Mouse (Mus musculus) heart, embryonic 12.5 days (tissue): ENCODE measurements at regions not wholly inside any gene's neighbourhood (a gene's known extent, or its start where the extent isn't known, plus 50 kb on each side); places are given as distances from the start of the nearest gene placed in this dataset.
A peak's percentile ranks its signal among the peaks of the same experiment; 100 is the strongest.

ENCODE experiments used
- ATAC-seq: fragments of 200-750 bp; cut with Nextera tagmentation; 2 replicates; pipeline ENCODE4 v1.8.0; 2017; ENCODE audit warnings: moderate TSS enrichment, moderate library complexity; ENCODE audit not compliant: insufficient number of reproducible peaks, low FRiP score
- H3K27ac ChIP-seq: fragments of 300-500 bp; sonication (generic); 2 replicates; pipeline ENCODE4 v1.5.1; 2016; ENCODE audit warnings: mild to moderate bottlenecking, moderate library complexity; ENCODE audit not compliant: poor library complexity, severe bottlenecking
- H3K27me3 ChIP-seq: fragments of 300-500 bp; sonication (generic); replicated peaks from 2 replicates; pipeline ENCODE4 v1.6.1; 2016; ENCODE audit warnings: mild to moderate bottlenecking, moderate library complexity
- H3K36me3 ChIP-seq: fragments of 300-500 bp; sonication (generic); 2 replicates; pipeline ENCODE4 v1.6.1; 2016; ENCODE audit warnings: mild to moderate bottlenecking, moderate library complexity
- H3K4me1 ChIP-seq: fragments of 300-500 bp; sonication (generic); replicated peaks from 2 replicates; pipeline ENCODE4 v1.6.1; 2016; ENCODE audit warnings: mild to moderate bottlenecking
- H3K4me2 ChIP-seq: fragments of 300-500 bp; sonication (generic); 2 replicates; pipeline ENCODE4 v1.6.1; 2016; ENCODE audit warnings: mild to moderate bottlenecking, moderate library complexity
- H3K4me3 ChIP-seq: fragments of 300-500 bp; sonication (generic); 2 replicates; pipeline ENCODE4 v1.5.1; 2016; ENCODE audit warnings: mild to moderate bottlenecking
- H3K9ac ChIP-seq: fragments of 300-500 bp; sonication (generic); 2 replicates; pipeline ENCODE4 v1.6.1; 2016; ENCODE audit warnings: mild to moderate bottlenecking, moderate library complexity
- H3K9me3 ChIP-seq: fragments of 300-500 bp; sonication (generic); replicated peaks from 2 replicates; pipeline ENCODE4 v1.6.1; 2016; ENCODE audit warnings: mild to moderate bottlenecking, moderate library complexity
- WGBS: fragments of 180-500 bp; shearing (Covaris S2); methylation state at CpG from one replicate; pipeline ENCODE4 v1.1.7; 2016; 5-methylcytosine and 5-hydroxymethylcytosine counted together

DNA sequence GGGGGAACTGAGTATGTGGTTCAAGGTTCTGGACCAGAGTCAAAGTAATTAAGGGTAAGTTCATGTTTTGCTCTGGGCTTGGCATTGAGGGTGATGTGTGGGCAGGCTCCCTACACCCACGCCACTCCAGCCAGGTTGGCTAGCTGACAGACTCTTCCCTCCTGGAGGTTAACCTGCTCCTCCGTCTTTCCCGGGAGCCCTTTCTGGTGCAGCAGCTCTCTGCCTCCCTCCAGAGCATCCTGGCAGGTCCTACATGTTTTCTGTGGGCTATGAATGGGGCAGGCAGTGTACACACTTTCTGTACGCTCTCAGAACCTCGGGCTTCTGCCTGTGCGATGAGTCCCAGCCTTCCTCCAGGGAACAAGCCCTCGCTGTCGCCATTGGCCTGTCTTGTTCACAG is 82.8 kb upstream of the Ttc34 start:
- no peak for ATAC-seq
- Histone ChIP-seq H3K4me1 (no peaks in the 10 kb centered on the region), H3K36me3 (no peaks in the 10 kb centered on the region), H3K4me2 (no peak overlapping the region), H3K27me3 (0 out of 2 replicates have a peak, but pooled peaks cover 14% of the 10 kb centered on the region), H3K27ac (no peak overlapping the region), H3K4me3 (no peak overlapping the region), H3K9ac (no peak overlapping the region), H3K9me3 (no peaks in the 10 kb centered on the region)
- 71% methylated on average over 8 of the region's 8 CpGs for WGBS

DNA sequence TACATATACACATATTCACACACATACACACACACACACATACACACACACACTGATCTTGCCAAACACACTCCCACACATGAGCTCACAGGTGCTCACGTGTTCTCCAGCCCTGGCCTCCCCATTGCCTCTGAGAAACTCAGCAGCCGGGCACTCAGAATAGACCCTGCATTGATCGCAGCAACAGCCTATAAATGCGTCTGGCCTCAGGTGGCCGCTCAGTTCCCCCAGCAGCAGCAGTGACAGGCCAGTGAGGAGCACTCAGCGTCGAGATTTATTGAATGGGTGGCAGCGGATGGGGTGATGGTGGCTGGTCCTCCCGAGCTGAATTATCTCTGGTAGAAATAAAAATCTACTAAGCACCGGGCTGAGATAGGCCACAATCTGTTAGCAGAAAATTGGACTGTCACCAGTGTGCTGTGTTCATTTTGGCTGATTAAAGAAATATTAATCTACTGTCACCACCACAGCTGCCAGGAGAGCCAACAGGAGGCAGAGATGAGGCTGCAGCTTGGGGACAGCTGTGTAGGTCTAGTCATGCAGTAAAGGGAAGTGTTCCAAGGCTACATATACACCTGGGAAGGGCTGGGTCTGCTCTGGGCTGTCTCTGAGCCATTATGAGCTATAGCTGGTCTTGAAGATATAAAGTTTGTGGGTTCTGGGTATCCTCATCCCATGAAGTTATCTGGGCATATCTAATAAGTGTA is 80.4 kb upstream of the Ttc34 start:
- Histone ChIP-seq H3K27me3 (0 out of 2 replicates have a peak, but pooled peaks cover 3% of the 10 kb centered on the region), H3K4me2 (no peak overlapping the region), H3K4me1 (peaks cover 4% of the 10 kb centered on the region), H3K9ac (no peak overlapping the region), H3K4me3 (no peak overlapping the region), H3K9me3 (no peaks in the 10 kb centered on the region), H3K27ac (no peak overlapping the region), H3K36me3 (no peaks in the 10 kb centered on the region)
- ATAC-seq = no peak
- WGBS = 75% methylated on average over 10 of the region's 10 CpGs

DNA sequence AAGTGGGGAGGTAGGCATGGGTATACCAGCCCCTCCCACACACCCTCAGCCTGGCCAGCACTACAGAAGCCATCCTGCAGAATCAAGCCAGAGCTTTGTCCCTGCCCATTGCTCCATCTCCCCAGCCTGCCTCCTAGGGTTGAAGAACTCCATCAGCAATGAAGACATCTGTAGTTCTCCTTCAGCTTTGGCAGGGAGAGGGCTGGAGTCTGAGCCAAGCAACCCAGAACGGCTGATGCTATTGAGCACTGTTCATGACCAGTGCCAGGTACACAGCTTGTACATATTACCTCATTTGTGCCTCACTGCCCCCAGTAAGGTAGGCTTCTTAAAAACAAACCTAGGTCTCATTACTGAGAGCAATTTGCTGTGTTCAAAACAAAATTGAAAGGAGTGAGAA is 77.4 kb upstream of the Ttc34 start:
- H3K4me2 ChIP-seq = no peak overlapping the region
- no peak for ATAC-seq
- H3K27me3 ChIP-seq = no peaks in the 10 kb centered on the region

DNA sequence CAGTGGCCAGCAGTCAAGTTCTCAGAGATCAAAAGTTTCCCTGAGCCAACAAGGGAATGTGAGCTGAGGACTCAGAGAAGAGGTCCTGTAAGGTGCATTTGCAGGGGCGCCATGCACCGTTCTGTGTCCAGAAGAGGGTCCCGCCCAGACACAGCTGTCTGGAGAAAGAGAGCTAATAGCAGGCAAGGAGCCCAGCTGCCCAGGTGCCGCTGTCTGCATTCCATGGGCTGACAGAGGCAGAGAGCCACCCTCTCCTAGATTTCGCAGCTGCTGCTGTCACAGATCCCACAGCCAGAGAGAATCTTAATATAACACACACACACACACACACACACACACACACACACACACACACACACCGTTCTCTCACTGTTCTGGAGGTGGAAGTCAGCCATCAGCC is 73.0 kb upstream of the Ttc34 start:
- no peak for ATAC-seq
- Histone ChIP-seq H3K36me3 (no peaks in the 10 kb centered on the region), H3K27me3 (no peaks in the 10 kb centered on the region), H3K9ac (no peak overlapping the region), H3K9me3 (no peaks in the 10 kb centered on the region), H3K4me1 (peaks cover 4% of the 10 kb centered on the region), H3K4me3 (no peak overlapping the region), H3K4me2 (no peak overlapping the region), H3K27ac (no peak overlapping the region)
- 66% methylated on average over 6 of the region's 6 CpGs for WGBS

More for the DNA sequence above, 77.4 kb upstream of the Ttc34 start:
- no peak overlapping the region for H3K27ac ChIP-seq
- H3K9ac ChIP-seq = no peak overlapping the region
- no peaks in the 10 kb centered on the region for H3K36me3 ChIP-seq
- H3K4me1 ChIP-seq = peaks cover 4% of the 10 kb centered on the region
- no peaks in the 10 kb centered on the region for H3K9me3 ChIP-seq
- no peak overlapping the region for H3K4me3 ChIP-seq
- WGBS = 69% methylated on average over 1 of the region's 1 CpGs

DNA sequence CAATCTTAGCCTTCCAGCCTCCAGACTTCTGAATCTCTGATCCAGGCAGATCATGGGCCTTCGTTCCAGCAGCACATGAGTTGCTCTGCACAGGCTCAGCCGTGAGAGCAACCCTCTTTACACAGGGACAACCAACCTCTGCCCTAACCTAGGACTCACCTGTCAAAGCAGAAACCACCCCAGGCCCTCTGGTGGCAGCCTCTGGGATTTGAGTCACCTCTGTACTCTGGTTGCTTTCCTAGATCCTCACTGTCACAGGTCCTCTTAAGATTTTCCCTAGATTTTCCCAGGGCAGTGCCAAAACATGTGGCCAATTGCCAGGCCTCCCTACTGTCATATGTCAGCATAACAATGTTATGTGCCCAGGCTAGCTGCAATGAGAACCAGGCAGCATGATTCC is 71.1 kb upstream of the Ttc34 start:
- Histone ChIP-seq H3K4me3 (no peak overlapping the region), H3K27ac (no peak overlapping the region), H3K27me3 (no peaks in the 10 kb centered on the region; the same call in 1 of the 2 replicates), H3K4me1 (no peaks in the 10 kb centered on the region), H3K4me2 (no peak overlapping the region), H3K36me3 (no peaks in the 10 kb centered on the region), H3K9me3 (no peaks in the 10 kb centered on the region), H3K9ac (no peak overlapping the region)
- no peak for ATAC-seq
- WGBS = 47% methylated on average over 2 of the region's 2 CpGs

DNA sequence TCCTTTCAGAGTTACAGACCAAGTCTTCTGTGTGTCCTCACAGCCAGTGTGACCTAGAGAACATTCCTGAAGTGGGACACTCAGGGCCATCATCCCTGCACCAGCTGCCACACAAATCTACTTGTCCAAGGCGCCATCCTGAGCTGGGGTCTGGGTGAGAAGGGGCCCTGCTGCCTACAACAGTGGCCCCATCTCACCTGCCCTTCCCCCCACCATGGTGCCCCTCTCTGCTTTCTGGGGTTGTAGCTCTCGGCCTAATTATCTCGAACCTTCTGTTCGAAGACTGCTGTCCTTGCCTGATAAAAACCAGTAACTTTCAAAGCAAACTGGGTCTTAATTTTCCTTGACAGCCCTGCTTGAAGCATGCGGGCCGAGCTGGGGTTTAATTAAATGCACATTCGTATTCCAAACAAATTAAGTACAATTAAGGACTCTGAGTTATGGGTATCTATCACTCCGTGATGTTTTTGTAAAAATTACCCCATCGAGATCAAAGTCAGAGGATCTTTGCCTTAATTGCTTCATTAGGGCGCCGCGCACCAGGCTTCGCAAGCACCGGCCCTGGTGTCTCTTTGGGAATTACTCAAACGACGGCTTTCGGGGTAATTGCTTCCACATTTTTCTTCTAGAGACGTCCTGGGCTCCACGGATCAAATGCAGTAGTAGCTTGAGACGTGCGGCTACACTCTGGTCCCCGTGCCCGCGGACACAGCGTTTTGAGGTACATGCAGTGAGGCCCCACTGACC is 65.8 kb upstream of the Ttc34 start:
- Histone ChIP-seq H3K36me3 (no peaks in the 10 kb centered on the region), H3K9me3 (no peaks in the 10 kb centered on the region), H3K9ac (no peak overlapping the region), H3K4me1 (no peaks in the 10 kb centered on the region), H3K27me3 (peaks cover 9% of the 10 kb centered on the region), H3K27ac (no peak overlapping the region), H3K4me2 (no peak overlapping the region), H3K4me3 (no peak overlapping the region)
- 71% methylated on average over 25 of the region's 25 CpGs for WGBS
- ATAC-seq = no peak

DNA sequence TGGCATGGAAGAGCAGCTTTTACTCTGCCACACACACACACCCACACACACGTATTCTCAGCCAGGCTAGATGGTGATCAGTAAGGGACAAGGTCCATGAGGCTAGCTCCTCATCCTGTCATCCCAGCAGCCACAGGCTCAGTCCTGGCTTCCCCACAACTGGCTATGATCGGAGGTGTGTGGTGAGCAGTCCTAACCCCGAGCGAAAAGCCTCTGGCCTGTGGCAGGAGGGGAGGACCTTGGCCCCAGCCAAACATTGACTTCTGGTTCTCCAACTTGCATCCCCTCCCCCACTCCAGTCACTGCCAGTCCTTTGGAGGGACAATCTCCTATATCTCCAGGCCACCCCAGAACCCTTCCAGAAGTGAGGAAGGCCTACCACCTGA is 65.2 kb upstream of the Ttc34 start:
- Histone ChIP-seq H3K4me2 (no peak overlapping the region), H3K4me1 (no peaks in the 10 kb centered on the region), H3K4me3 (no peak overlapping the region), H3K27ac (no peak overlapping the region), H3K9me3 (no peaks in the 10 kb centered on the region), H3K27me3 (peaks cover 9% of the 10 kb centered on the region), H3K9ac (no peak overlapping the region), H3K36me3 (no peaks in the 10 kb centered on the region)
- 70% methylated on average over 4 of the region's 4 CpGs for WGBS
- ATAC-seq = 0 out of 2 replicates have a peak, but pooled peaks have one; percentile 22

DNA sequence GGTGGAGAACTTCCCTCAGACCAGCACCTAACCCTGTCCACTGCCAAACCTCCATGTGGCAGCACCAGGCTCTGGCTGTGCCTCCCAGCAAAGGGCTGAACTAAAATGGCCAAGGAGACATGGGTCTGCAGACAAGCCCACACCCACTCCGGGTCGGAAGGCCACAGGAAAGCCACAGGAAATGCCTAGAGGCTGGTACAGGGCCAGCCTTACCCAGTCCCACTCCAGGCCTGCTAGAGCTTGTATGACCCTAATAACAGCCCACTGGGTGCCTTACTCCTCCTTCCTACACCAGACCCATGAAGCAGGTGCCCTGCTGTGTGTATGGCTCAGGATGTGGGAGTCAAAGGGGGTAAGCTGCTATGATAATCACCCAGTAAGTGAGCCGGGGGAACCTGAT is 63.4 kb upstream of the Ttc34 start:
- no peak overlapping the region for H3K9ac ChIP-seq

DNA sequence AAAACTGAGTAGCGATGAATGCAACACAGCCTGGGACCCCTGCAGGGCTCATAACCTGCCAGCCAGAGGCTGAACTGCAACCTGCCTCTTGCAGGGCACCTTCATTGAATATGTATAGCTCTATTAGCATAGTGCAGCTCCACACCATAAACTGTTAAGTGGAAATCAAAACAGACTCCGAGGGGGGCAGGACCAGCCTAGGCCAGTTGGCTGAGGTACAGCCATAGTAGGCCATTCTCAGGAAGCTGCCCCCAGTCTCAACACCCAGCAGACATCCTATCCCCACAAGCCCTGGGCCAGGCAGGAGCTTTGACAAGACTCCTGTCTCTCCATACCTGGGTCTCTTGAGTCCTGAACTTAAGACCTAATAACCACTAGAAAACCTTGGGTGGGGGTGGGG is 62.9 kb upstream of the Ttc34 start:
- Histone ChIP-seq H3K4me3 (no peak overlapping the region), H3K9me3 (0 out of 2 replicates have a peak, but pooled peaks cover 3% of the 10 kb centered on the region), H3K4me2 (no peak overlapping the region), H3K4me1 (no peaks in the 10 kb centered on the region), H3K27ac (no peak overlapping the region), H3K36me3 (no peaks in the 10 kb centered on the region), H3K9ac (no peak overlapping the region), H3K27me3 (peaks cover 9% of the 10 kb centered on the region)
- ATAC-seq = no peak
- WGBS = 67% methylated on average over 2 of the region's 2 CpGs

More for the DNA sequence above, 63.4 kb upstream of the Ttc34 start:
- Histone ChIP-seq H3K4me2 (no peak overlapping the region), H3K36me3 (no peaks in the 10 kb centered on the region), H3K4me1 (no peaks in the 10 kb centered on the region), H3K27me3 (peaks cover 9% of the 10 kb centered on the region), H3K4me3 (no peak overlapping the region), H3K27ac (no peak overlapping the region), H3K9me3 (0 out of 2 replicates have a peak, but pooled peaks cover under 1% of the 10 kb centered on the region)
- ATAC-seq = no peak
- 55% methylated on average over 3 of the region's 3 CpGs for WGBS

DNA sequence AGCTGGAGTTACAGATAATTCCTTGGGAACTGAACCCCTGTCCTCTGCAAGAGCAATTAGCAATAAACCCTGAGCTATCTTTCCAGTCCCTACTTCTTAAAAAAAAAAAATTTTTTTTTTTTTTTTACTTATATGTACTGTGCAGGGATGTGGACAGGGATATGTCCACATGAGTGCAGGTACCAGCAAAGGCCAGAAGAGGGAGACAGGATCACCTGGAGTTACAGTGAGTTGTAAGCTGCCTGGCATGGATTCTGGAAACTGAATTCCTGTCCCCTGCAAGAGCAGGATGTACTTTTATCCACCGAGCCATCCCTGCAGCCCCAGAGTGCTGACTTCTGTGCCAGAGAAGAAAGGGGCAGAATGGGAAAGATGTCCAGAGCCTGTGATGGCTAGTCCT is 58.4 kb upstream of the Ttc34 start:
- no peak overlapping the region for H3K4me3 ChIP-seq
- 87% methylated on average over 1 of the region's 1 CpGs for WGBS

DNA sequence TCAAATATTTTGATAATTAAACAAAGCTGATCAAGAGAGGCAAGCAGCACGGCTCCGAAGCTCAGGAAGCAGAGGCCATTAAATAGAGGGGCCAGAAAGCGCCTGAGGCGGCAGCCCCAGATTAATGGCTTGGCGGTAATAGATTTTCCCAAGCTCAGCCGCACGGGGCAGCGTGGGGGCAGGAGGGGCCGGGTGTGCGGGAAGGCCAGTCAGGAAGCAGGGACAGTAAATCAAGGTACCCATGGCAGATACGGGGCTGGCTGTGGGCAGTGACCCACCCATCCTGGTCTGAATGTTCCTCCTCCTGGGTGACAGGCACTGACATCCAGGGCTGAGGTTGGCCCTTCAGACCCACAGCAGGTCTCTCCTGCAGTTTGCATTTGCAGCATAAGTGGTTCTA is 55.9 kb upstream of the Ttc34 start:
- 52% methylated on average over 11 of the region's 11 CpGs for WGBS
- Histone ChIP-seq H3K4me3 (no peak overlapping the region), H3K9me3 (0 out of 2 replicates have a peak, but pooled peaks cover 3% of the 10 kb centered on the region), H3K4me1 (peaks cover 24% of the 10 kb centered on the region), H3K27ac (no peak overlapping the region), H3K4me2 (no peak overlapping the region), H3K36me3 (no peaks in the 10 kb centered on the region), H3K9ac (no peak overlapping the region), H3K27me3 (no peaks in the 10 kb centered on the region)
- no peak for ATAC-seq

More for the DNA sequence above, 58.4 kb upstream of the Ttc34 start:
- 0 out of 2 replicates have a peak, but pooled peaks cover 3% of the 10 kb centered on the region for H3K9me3 ChIP-seq
- no peak overlapping the region for H3K4me2 ChIP-seq
- no peaks in the 10 kb centered on the region for H3K36me3 ChIP-seq
- no peak overlapping the region for H3K9ac ChIP-seq
- H3K27me3 ChIP-seq = no peaks in the 10 kb centered on the region
- no peak overlapping the region for H3K27ac ChIP-seq
- no peak for ATAC-seq
- H3K4me1 ChIP-seq = peaks cover 6% of the 10 kb centered on the region; the same call in 1 of the 2 replicates
